Mouse (Mus musculus) neural tube, embryonic 12.5 days (tissue): ENCODE measurements around the gene Wdfy3. TPM values are rescaled to one million over a fixed set of nuclear protein-coding genes. Genes with fewer than 3 reads are reported as not detected.

Source experiments
- ATAC-seq: fragments of 200-750 bp; cut with Nextera tagmentation; 2 replicates; pipeline ENCODE4 v1.8.0; 2017; ENCODE audit warnings: low read depth, mild to moderate bottlenecking, moderate TSS enrichment, moderate library complexity; ENCODE audit not compliant: low FRiP score
- H3K27ac ChIP-seq: fragments of 300-500 bp; sonication (generic); 2 replicates; pipeline ENCODE4 v1.5.1; 2016
- H3K27me3 ChIP-seq: fragments of 300-500 bp; sonication (generic); replicated peaks from 2 replicates; pipeline ENCODE4 v1.6.1; 2016; ENCODE audit warnings: mild to moderate bottlenecking
- H3K36me3 ChIP-seq: fragments of 300-500 bp; sonication (generic); 2 replicates; pipeline ENCODE4 v1.6.1; 2016; ENCODE audit warnings: mild to moderate bottlenecking
- H3K4me1 ChIP-seq: fragments of 300-500 bp; sonication (generic); 2 replicates; pipeline ENCODE4 v1.6.1; 2016
- H3K4me2 ChIP-seq: fragments of 300-500 bp; sonication (generic); replicated peaks from 2 replicates; pipeline ENCODE4 v1.6.1; 2016; ENCODE audit warnings: mild to moderate bottlenecking
- H3K4me3 ChIP-seq: fragments of 300-500 bp; sonication (generic); 2 replicates; pipeline ENCODE4 v1.5.1; 2016
- H3K9ac ChIP-seq: fragments of 300-500 bp; sonication (generic); 2 replicates; pipeline ENCODE4 v1.6.1; 2016; ENCODE audit warnings: mild to moderate bottlenecking
- H3K9me3 ChIP-seq: fragments of 300-500 bp; sonication (generic); 2 replicates; pipeline ENCODE4 v1.6.1; 2016; ENCODE audit warnings: mild to moderate bottlenecking
- WGBS: fragments of 180-500 bp; shearing (Covaris S2); methylation state at CpG from one replicate; pipeline ENCODE4 v1.1.7; 2016; 5-methylcytosine and 5-hydroxymethylcytosine counted together
- polyA plus RNA-seq: library from polyadenylated mRNA; unstranded; fragments of >200 nt; fragmentation: Nextera tagmentation; extraction: Ambion mirVana; gene quantifications from 2 replicates; pipeline ENCODE4 v1.2.1, GENCODE M21; 2016

Wdfy3 gene
- polyA plus RNA-seq, 1 experiment from 2014 or later = 36.5 TPM

DNA sequence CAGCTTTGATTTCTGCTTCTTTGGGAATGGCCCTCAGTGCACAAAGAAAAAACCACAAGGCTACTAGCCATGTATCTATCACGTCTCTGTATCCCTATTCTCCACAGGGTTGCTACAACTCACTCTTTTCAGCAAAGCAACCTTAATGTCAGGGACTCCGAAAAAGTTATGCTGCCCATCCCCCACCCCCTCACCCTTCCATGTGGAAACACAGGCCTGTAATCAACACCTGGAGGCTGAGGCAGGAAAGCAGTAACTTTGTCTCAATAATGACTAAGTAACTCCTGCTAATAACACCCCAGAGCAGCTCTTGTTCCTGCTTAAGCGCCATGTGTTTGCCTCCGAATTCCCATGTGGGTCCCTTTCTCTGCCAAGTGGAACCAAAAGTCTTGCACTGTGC is 17.3 kb downstream of the Wdfy3 start:
- 77% methylated on average over 4 of the region's 4 CpGs for WGBS
- H3K4me2 ChIP-seq = no peak overlapping the region

DNA sequence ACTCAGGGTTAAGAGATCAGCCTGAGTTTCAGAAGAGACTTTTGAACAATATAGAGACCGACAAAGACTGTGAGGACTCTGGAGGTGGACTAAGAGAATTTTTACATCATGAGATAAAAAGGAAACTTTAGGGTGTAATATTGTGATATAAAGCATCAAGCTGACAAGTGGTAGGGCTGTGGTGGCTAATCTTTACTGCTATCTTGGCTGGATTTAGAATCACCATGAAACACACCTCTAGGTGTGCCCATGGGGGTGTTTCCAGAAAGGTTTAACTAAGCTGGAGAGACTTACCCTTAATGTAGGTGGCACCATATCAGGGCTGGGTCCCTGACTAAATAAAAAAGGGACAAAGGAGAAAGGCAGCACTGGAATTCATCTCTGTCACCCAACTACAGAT is 19.0 kb downstream of the Wdfy3 start:
- Histone ChIP-seq H3K27me3 (no peaks in the 10 kb centered on the region), H3K4me1 (peaks cover 7% of the 10 kb centered on the region), H3K27ac (no peak overlapping the region), H3K4me3 (no peak overlapping the region), H3K9me3 (no peaks in the 10 kb centered on the region), H3K36me3 (no peaks in the 10 kb centered on the region), H3K9ac (no peak overlapping the region), H3K4me2 (no peak overlapping the region)
- 90% methylated on average over 1 of the region's 1 CpGs for WGBS
- ATAC-seq = no peak

More for the DNA sequence above, 17.3 kb downstream of the Wdfy3 start:
- no peak overlapping the region for H3K9ac ChIP-seq
- no peak overlapping the region for H3K27ac ChIP-seq
- ATAC-seq = no peak
- H3K36me3 ChIP-seq = no peaks in the 10 kb centered on the region
- H3K9me3 ChIP-seq = no peaks in the 10 kb centered on the region
- peaks cover 13% of the 10 kb centered on the region for H3K4me1 ChIP-seq
- no peaks in the 10 kb centered on the region for H3K27me3 ChIP-seq
- no peak overlapping the region for H3K4me3 ChIP-seq

DNA sequence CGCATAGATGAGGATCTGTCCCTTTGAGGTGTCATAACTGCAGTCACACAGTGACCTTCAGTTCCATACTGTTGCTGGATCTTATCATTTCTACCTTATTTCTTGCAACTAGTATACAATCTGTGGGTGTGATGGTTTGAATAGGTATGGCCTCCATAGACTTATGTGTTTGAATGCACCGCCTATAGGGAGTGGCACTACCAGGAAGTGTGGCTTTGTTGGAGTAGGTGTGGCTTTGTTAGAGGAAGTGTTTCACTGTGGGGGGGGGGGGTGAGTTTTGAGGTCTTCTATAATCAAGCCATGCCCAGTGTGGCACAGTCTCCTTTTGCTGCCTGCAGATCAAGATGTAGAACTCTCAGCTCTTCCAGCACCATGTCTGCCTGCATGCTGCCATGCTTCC is 21.3 kb downstream of the Wdfy3 start:
- 92% methylated on average over 2 of the region's 2 CpGs for WGBS
- ATAC-seq = no peak

DNA sequence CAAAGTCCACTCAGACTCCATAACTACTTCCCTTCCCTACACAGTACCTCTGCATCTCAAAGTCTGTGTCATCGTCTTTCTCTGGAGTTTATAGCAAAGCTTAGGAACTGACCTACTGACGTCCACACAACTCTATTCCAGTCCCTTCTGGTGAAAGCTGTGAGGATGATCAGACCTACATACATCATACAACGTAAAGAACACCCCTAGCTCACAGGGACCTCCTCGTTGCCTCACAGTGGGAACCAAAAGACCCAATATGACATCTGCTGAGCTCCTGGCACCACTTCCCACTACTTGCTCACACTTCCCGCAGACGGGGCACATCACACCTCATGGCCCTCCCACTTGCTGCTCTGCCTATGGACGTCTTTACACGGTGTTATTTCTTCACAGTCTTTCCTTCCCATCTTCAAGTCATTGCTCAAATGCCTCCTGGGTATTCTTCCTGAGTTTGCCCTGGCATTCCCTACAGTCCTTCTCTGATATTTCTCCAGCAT is 23.1 kb downstream of the Wdfy3 start:
- Histone ChIP-seq H3K9me3 (no peaks in the 10 kb centered on the region), H3K27ac (no peak overlapping the region), H3K4me1 (no peaks in the 10 kb centered on the region), H3K36me3 (peaks cover 6% of the 10 kb centered on the region), H3K4me2 (no peak overlapping the region), H3K27me3 (no peaks in the 10 kb centered on the region), H3K9ac (no peak overlapping the region), H3K4me3 (no peak overlapping the region)
- ATAC-seq = no peak
- WGBS = 85% methylated on average over 8 of the region's 8 CpGs

More for the DNA sequence above, 21.3 kb downstream of the Wdfy3 start:
- H3K27ac ChIP-seq = no peak overlapping the region
- peaks cover under 1% of the 10 kb centered on the region; the same call in 1 of the 2 replicates for H3K36me3 ChIP-seq
- no peaks in the 10 kb centered on the region for H3K4me1 ChIP-seq
- no peaks in the 10 kb centered on the region for H3K9me3 ChIP-seq
- H3K4me3 ChIP-seq = no peak overlapping the region
- H3K9ac ChIP-seq = no peak overlapping the region
- H3K27me3 ChIP-seq = no peaks in the 10 kb centered on the region
- no peak overlapping the region for H3K4me2 ChIP-seq

DNA sequence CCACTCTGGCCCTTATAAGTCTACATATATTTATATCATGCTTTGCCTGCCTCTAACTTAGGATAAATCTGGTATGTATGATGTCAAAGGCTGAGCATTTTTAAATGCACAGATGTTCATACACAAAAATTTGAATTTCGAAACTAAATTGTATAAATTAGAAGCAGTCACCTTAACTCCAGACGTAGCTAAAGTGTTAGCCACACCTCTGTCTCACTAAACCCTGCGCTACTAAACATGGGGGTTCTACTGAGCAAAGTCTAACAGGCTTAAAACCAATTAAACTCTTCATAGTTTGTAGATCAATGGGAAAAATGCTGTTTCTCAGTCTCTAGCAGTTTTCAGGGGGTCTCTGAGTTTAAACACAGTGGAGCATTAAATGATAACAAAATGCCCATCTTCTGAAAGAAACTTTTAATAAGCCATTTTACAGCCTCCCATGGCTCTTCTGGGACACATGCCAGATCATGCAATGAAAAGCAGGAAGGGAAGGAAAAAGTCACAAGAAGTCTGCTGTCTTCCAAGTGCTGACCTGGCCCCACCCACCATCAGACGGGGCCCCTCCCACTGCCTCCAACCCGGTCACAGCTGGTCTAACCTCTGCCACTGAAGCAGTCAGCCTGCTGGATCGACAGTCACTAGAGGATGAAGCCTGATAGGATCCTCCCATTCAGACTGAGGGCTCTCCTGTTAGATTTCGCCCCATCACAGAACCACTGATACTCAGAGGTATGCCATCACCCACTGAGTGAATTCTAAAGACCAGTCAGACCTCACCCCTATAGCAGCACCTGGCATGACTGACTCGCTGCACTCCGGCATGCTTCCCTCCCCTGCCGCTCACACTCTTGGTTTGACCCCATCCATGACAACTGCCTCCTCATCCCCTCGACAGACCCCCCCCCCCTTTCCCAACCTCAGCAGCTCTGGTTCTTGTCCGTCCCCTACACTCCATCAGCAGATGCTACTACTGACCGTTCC is 23.8 kb downstream of the Wdfy3 start:
- Histone ChIP-seq H3K4me2 (no peak overlapping the region), H3K36me3 (peaks cover 13% of the 10 kb centered on the region), H3K27me3 (no peaks in the 10 kb centered on the region), H3K4me3 (no peak overlapping the region), H3K4me1 (no peaks in the 10 kb centered on the region), H3K27ac (no peak overlapping the region), H3K9me3 (no peaks in the 10 kb centered on the region), H3K9ac (no peak overlapping the region)
- WGBS = 87% methylated on average over 13 of the region's 13 CpGs
- no peak for ATAC-seq

DNA sequence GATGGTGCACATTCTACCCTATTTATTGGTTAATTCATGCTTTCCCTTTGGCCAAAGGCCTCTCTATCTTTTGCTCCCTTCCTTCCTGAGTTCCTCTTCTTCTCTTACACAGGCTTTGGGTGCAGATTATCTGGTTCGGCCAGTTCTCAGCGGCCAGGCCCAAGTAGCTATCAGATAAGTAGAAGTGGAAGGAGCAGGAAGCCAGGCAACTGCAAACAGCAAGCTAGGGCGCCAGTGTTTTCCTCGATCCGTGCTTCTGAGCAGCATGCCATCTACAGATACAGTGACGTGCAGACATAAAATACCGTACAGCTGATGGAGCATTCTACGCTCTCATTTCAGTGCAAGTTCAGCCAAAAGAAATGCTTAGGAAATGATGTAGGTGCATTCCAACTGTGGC is 24.5 kb downstream of the Wdfy3 start:
- Histone ChIP-seq H3K27me3 (no peaks in the 10 kb centered on the region), H3K27ac (no peak overlapping the region), H3K4me1 (no peaks in the 10 kb centered on the region), H3K36me3 (peaks cover 20% of the 10 kb centered on the region), H3K4me3 (no peak overlapping the region), H3K9ac (no peak overlapping the region), H3K9me3 (no peaks in the 10 kb centered on the region), H3K4me2 (no peak overlapping the region)
- no peak for ATAC-seq
- WGBS = 93% methylated on average over 8 of the region's 8 CpGs

DNA sequence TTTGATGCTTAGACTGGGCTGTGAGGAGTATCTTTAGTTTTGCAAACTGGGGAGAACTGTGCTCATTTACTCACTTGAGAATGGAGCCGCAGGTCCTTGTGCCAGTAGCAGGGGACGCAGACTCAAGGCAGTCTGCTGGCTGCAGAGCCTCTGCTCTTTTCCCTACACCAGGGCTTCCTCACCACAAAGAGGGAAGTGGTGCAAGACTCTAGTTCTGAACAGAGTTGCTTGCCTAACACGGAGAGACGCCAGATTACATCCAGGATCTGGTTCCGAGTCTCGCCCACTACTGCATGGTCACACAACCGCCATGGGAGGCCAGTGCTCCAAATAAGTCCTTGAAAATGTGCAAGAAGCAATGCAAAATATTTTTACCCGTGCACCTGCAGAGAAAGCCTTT is 36.4 kb downstream of the Wdfy3 start:
- no peak overlapping the region for H3K9ac ChIP-seq
- H3K36me3 ChIP-seq = peaks cover 90% of the 10 kb centered on the region
- no peak overlapping the region for H3K4me3 ChIP-seq
- ATAC-seq = no peak
- H3K4me2 ChIP-seq = no peak overlapping the region
- no peaks in the 10 kb centered on the region for H3K27me3 ChIP-seq
- WGBS = 97% methylated on average over 8 of the region's 8 CpGs
- H3K4me1 ChIP-seq = no peaks in the 10 kb centered on the region
- H3K9me3 ChIP-seq = peaks cover 9% of the 10 kb centered on the region
- H3K27ac ChIP-seq = no peak overlapping the region

DNA sequence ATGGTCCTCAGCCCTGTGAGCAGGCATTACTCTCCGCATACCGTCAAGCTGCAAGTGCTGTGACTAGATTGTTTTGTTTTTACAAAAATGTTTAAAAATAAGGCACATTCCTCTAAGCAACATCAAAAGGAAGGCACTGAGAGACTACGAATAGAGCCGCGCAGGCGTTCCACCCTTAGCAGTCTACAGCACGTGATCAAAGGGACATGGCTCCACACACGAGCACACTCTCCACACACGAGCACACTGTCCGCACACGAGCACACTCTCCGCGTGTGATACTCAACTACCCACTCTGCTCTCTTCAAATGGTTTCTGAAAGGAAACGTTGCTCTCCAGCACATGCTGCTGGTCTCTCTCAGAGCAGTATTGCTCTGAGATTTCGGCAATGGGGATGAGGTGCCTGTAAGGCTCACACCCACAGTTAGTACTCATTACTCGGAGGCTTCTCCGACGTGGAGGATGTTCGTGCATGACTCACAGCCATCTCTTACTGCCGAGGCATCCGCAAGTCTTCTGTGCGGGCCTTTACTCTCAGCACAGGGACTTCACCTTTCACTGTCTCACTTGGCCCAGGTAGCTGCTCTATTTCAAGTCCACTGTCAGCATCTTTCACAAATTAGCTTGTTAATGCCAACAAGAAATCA is 37.0 kb downstream of the Wdfy3 start:
- Histone ChIP-seq H3K4me1 (no peaks in the 10 kb centered on the region), H3K27ac (no peak overlapping the region), H3K9me3 (peaks cover 9% of the 10 kb centered on the region), H3K36me3 (peaks cover 90% of the 10 kb centered on the region), H3K4me3 (no peak overlapping the region), H3K9ac (no peak overlapping the region), H3K4me2 (no peak overlapping the region), H3K27me3 (no peaks in the 10 kb centered on the region)
- no peak for ATAC-seq
- WGBS = 91% methylated on average over 22 of the region's 22 CpGs

DNA sequence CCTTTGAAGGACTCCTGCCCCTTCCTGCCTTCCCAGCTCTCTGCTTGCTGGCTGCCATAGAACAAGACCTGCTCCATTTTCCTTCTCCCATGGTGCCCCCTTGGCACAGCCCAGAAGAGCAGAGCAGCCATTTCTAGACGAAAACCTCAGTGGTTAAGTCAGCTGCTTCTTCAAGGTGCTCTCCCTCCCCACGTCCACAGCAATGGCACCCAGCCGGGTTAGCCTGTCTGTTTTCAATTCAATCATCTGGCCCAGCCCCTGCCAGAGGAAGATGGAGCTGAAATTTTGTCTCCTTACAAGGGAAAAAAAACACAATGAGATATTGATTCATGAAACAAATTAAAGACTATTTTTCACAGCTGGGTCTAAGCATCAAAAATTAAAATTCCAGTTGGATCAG is 37.5 kb downstream of the Wdfy3 start:
- Histone ChIP-seq H3K4me1 (no peaks in the 10 kb centered on the region), H3K27ac (no peak overlapping the region), H3K9me3 (peaks cover 9% of the 10 kb centered on the region), H3K4me3 (no peak overlapping the region), H3K36me3 (peaks cover 90% of the 10 kb centered on the region), H3K27me3 (no peaks in the 10 kb centered on the region), H3K4me2 (no peak overlapping the region), H3K9ac (no peak overlapping the region)
- ATAC-seq = no peak
- WGBS = 77% methylated on average over 3 of the region's 3 CpGs

DNA sequence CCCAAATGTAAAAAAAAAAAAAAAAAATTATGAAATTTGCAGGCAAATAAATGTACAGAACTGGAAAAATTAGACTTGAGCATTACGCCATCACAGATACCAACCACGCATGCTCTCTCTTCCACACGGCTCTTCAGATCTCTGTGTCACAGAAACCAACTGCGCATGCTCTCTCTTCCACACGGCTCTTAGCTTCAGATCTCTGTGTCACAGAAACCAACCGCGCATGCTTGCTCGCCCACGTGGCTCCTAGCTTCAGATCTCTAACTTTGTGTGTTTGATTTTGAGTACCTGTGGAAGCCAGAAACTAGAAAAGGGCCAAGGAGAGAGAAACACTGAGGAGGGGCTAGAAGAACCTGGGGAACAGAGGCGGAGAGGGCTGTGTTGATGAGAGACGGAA is 46.3 kb downstream of the Wdfy3 start:
- no peak for ATAC-seq
- Histone ChIP-seq H3K9ac (no peak overlapping the region), H3K9me3 (no peaks in the 10 kb centered on the region; the same call in 1 of the 2 replicates), H3K36me3 (peaks cover 52% of the 10 kb centered on the region), H3K27ac (no peak overlapping the region), H3K4me3 (no peak overlapping the region), H3K4me2 (no peak overlapping the region), H3K4me1 (no peaks in the 10 kb centered on the region), H3K27me3 (no peaks in the 10 kb centered on the region)
- WGBS = 96% methylated on average over 11 of the region's 11 CpGs

DNA sequence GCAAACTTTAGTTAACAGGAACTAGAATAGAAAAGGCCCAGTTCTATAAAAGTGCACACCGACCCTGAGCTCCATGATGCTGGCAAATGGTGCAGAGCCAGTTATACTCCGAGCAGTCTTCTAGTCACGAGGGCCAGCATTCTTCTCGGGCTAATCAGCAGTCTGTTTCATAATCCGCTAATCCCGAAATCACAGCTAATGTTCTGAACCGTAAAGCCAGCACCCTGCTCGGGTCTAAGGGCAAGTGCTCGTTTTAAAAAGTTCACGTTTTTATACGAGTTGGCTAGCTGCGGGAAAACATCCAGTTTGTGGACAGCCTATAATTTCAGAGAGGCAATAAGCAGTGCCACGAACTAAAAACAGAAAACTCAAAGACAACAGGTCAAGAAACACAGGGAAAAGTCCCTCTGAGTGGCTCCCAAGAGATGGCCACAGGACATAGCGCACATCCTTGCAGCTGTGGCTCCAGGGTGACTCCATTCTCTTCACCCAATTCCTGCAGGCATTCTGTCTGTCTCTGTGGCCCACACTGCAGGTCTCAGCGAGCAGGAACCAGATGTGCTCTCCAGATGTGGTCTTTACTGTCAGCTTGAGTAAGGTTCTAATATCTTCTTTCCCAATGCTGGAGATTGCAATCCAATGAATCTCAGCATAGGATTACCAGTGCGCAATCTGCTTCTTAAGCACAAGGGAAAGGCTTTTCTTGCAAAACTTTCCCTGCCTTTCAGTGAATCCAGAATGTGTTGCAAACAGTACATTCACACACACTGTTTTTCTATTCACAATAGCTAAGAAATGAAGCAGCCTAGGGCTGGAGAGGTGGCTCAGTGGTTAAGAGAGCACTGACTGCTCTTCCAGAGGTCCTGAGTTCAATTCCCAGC is 47.5 kb downstream of the Wdfy3 start:
- Histone ChIP-seq H3K27ac (no peak overlapping the region), H3K4me1 (no peaks in the 10 kb centered on the region), H3K27me3 (no peaks in the 10 kb centered on the region), H3K9me3 (no peaks in the 10 kb centered on the region), H3K4me3 (no peak overlapping the region), H3K4me2 (no peak overlapping the region), H3K36me3 (peaks cover 43% of the 10 kb centered on the region), H3K9ac (no peak overlapping the region)
- 93% methylated on average over 16 of the region's 16 CpGs for WGBS
- ATAC-seq = no peak

DNA sequence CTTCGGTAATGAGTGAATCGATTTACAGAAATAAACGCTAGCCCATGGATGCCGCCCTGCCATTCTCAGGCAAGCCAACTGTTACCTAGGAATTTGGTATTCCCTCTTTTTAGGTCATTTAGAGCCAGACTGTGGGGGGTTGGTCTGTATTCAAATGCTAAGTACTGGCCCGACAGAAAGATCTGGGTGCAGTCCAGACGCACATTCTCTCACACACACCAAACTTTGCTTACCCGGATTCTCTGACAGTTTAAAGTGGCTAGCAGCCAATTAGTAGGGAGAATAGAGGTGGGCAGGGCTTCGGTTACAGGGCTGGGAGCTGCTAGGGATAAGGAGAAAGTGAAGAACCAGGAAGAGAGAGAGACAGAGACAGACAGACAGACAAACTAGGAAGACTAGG is 55.5 kb downstream of the Wdfy3 start:
- Histone ChIP-seq H3K36me3 (peaks cover 10% of the 10 kb centered on the region), H3K27me3 (no peaks in the 10 kb centered on the region), H3K9ac (no peak overlapping the region), H3K9me3 (no peaks in the 10 kb centered on the region), H3K27ac (no peak overlapping the region), H3K4me2 (no peak overlapping the region), H3K4me3 (no peak overlapping the region), H3K4me1 (no peaks in the 10 kb centered on the region)
- no peak for ATAC-seq
- WGBS = 81% methylated on average over 8 of the region's 8 CpGs
